Mouse (Mus musculus) inflammation-experienced regulatory T-cells, adult 6 months (primary cell): ENCODE measurements around the gene Sfxn5. TPM values are rescaled to one million over a fixed set of nuclear protein-coding genes. Genes with fewer than 3 reads are reported as not detected.

Experiments used
- ATAC-seq: one replicate; pipeline ENCODE4 v1.8.0; 2017
- polyA plus RNA-seq, 3 experiments: library from polyadenylated mRNA; unstranded; fragments of 100-300 nt; shearing (Covaris generic); gene quantifications; one replicate each; pipeline ENCODE4 v1.2.1; 2017

The Sfxn5 gene
- polyA plus RNA-seq, 3 experiments from 2014 or later: 1.4 to 3.3 (median 2.1) TPM

- no peak for ATAC-seq
Observed at GRCm38 (mm10) chr6:85286283-85287047, 46.8 kb downstream of the Sfxn5 start.

GRCm38 (mm10) chr6:85280871-85281270 lies 52.4 kb downstream of the Sfxn5 start:
- no peak for ATAC-seq

GRCm38 (mm10) chr6:85276571-85276970 lies 56.7 kb downstream of the Sfxn5 start:
- ATAC-seq: no peak

GRCm38 (mm10) chr6:85272436-85272835 lies 60.8 kb downstream of the Sfxn5 start:
- no peak for ATAC-seq

GRCm38 (mm10) chr6:85266060-85266459 lies 67.2 kb downstream of the Sfxn5 start:
- no peak for ATAC-seq

- no peak for ATAC-seq
Observed at GRCm38 (mm10) chr6:85264982-85265518, 68.2 kb downstream of the Sfxn5 start.

- no peak for ATAC-seq
Observed at GRCm38 (mm10) chr6:85262865-85263515, 70.2 kb downstream of the Sfxn5 start.

- no peak for ATAC-seq
Observed at GRCm38 (mm10) chr6:85259094-85259630, 74.1 kb downstream of the Sfxn5 start.

GRCm38 (mm10) chr6:85255578-85255977 lies 77.6 kb downstream of the Sfxn5 start:
- ATAC-seq: no peak

GRCm38 (mm10) chr6:85253994-85254541 lies 79.2 kb downstream of the Sfxn5 start:
- no peak for ATAC-seq

GRCm38 (mm10) chr6:85253275-85253674 lies 79.9 kb downstream of the Sfxn5 start:
- no peak for ATAC-seq

- no peak for ATAC-seq
Observed at GRCm38 (mm10) chr6:85252251-85253058, 80.8 kb downstream of the Sfxn5 start.

- ATAC-seq: no peak
Observed at GRCm38 (mm10) chr6:85250811-85251241, 82.4 kb downstream of the Sfxn5 start.

GRCm38 (mm10) chr6:85249821-85250220 lies 83.4 kb downstream of the Sfxn5 start:
- no peak for ATAC-seq

- ATAC-seq: no peak
Observed at GRCm38 (mm10) chr6:85239044-85239489, 94.2 kb downstream of the Sfxn5 start.

GRCm38 (mm10) chr6:85237595-85238337 lies 95.5 kb downstream of the Sfxn5 start:
- no peak for ATAC-seq

GRCm38 (mm10) chr6:85237001-85237400 lies 96.2 kb downstream of the Sfxn5 start:
- no peak for ATAC-seq

- no peak for ATAC-seq
Observed at GRCm38 (mm10) chr6:85234796-85235195, 98.4 kb downstream of the Sfxn5 start.

GRCm38 (mm10) chr6:85232836-85233623 lies 100.2 kb downstream of the Sfxn5 start:
- no peak for ATAC-seq

- ATAC-seq: no peak
Observed at GRCm38 (mm10) chr6:85232045-85232444, 101.2 kb downstream of the Sfxn5 start.

GRCm38 (mm10) chr6:85231469-85231868 lies 101.8 kb downstream of the Sfxn5 start:
- ATAC-seq: no peak
